23 mouse cellular contexts compared by ENCODE assay signal in the genomic region with DNA sequence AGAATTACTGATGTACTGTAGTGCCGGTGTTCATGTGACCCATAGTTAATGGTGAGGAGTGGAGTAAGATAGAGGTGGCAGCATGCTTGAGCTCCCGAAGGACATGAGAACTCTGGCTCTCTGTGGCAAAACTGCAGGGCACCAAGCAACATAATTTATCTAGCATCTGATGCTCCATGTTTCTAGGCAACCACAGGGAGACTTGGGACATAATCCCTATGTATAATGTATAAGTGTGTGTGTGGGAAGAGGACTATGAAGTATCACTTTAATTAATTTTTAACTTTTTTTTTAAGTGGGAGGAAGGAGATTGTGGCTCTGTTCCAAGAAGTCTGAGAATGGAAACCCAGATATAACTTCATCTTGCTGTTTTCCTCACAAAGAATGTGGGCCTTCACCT. TPM values are rescaled to one million over a fixed set of nuclear protein-coding genes. Genes with fewer than 3 reads are reported as not detected.
A peak's percentile ranks its signal among the peaks of the same experiment; 100 is the strongest.
DNase-seq lines count a peak whose midpoint lies in the region; ATAC-seq and TF ChIP-seq lines count a peak whose summit lies in the region.
"Had no signal": no experiment of that assay in that cellular context is flagged by ENCODE, and none has a peak within 500 bp of the region (broad histone marks: within the 10 kb centered on the region; RNA-seq: fewer than 3 reads in every experiment).

No protein-coding gene starts in this region.

- 0 out of 2 replicates have a peak, but pooled peaks cover 2% of the 10 kb centered on the region for H3K4me1 ChIP-seq in hindbrain, embryonic 16.5 days (ENCODE audit: control insufficient read depth, insufficient read depth, low read depth, low read length)
- no peaks in the 10 kb centered on the region for H3K4me1 ChIP-seq in hindbrain, postnatal 0 days (ENCODE audit: insufficient read depth, low read length)
- peaks cover 5% of the 10 kb centered on the region; the same call in 1 of the 2 replicates for H3K4me1 ChIP-seq in neural tube, embryonic 13.5 days (replicated peaks)
- no peaks in the 10 kb centered on the region for H3K4me1 ChIP-seq in neural tube, embryonic 14.5 days (ENCODE audit: control insufficient read depth, insufficient read depth, low read length)
- H3K4me1 ChIP-seq: embryonic facial prominence, embryonic 15.5 days; intestine, embryonic 15.5 days had no signal

- no peaks in the 10 kb centered on the region for H3K27me3 ChIP-seq in hindbrain, embryonic 16.5 days (replicated peaks; ENCODE audit: control insufficient read depth, insufficient read depth, low read length)
- H3K27me3 ChIP-seq in hindbrain, postnatal 0 days (ENCODE audit: insufficient read depth, low read length) = no peaks in the 10 kb centered on the region
- H3K27me3 ChIP-seq in neural tube, embryonic 13.5 days = no peaks in the 10 kb centered on the region
- H3K27me3 ChIP-seq in neural tube, embryonic 14.5 days (ENCODE audit: control insufficient read depth, insufficient read depth, low read length) = no peaks in the 10 kb centered on the region
- H3K27me3 ChIP-seq: embryonic facial prominence, embryonic 15.5 days; intestine, embryonic 15.5 days had no signal

- no peak overlapping the region for H3K4me2 ChIP-seq in hindbrain, embryonic 16.5 days (ENCODE audit: low read length)
- no peak overlapping the region for H3K4me2 ChIP-seq in hindbrain, postnatal 0 days (ENCODE audit: low read depth, low read length)
- no peak overlapping the region for H3K4me2 ChIP-seq in neural tube, embryonic 13.5 days
- no peak overlapping the region for H3K4me2 ChIP-seq in neural tube, embryonic 14.5 days (ENCODE audit: low read depth, low read length)
- H3K4me2 ChIP-seq: embryonic facial prominence, embryonic 15.5 days; intestine, embryonic 15.5 days had no signal

- TF ChIP-seq CTCF in hindbrain, postnatal 0 days (IDR thresholded peaks at IDR 0.05; ENCODE audit: low read depth) = no peak

- H3K36me3 ChIP-seq in hindbrain, embryonic 16.5 days (ENCODE audit: control insufficient read depth, insufficient read depth, low read length) = no peaks in the 10 kb centered on the region
- H3K36me3 ChIP-seq in hindbrain, postnatal 0 days (ENCODE audit: insufficient read depth, low read length) = no peaks in the 10 kb centered on the region
- H3K36me3 ChIP-seq in neural tube, embryonic 13.5 days = no peaks in the 10 kb centered on the region
- H3K36me3 ChIP-seq in neural tube, embryonic 14.5 days (ENCODE audit: control insufficient read depth, insufficient read depth, low read length) = no peaks in the 10 kb centered on the region
- H3K36me3 ChIP-seq: embryonic facial prominence, embryonic 15.5 days; forebrain, embryonic 10.5 days; heart, embryonic 10.5 days; intestine, embryonic 15.5 days had no signal

- 0 out of 2 replicates have a peak, but pooled peaks have one; percentile 35 for ATAC-seq in hindbrain, embryonic 16.5 days
- ATAC-seq in hindbrain, postnatal 0 days = no peak
- peak; percentile 27; the same call in 1 of the 2 replicates for ATAC-seq in neural tube, embryonic 13.5 days (ENCODE audit: low read depth)
- peak; percentile 34; the same call in 1 of the 2 replicates for ATAC-seq in neural tube, embryonic 14.5 days (ENCODE audit: low read depth)
- ATAC-seq: forebrain, embryonic 14.5 days; intestine, embryonic 15.5 days had no signal

- H3K9ac ChIP-seq in hindbrain, embryonic 16.5 days (ENCODE audit: low read depth, low read length) = no peak overlapping the region
- no peak overlapping the region for H3K9ac ChIP-seq in hindbrain, postnatal 0 days (replicated peaks; ENCODE audit: low read length)
- no peak overlapping the region for H3K9ac ChIP-seq in neural tube, embryonic 13.5 days
- no peak overlapping the region for H3K9ac ChIP-seq in neural tube, embryonic 14.5 days (replicated peaks; ENCODE audit: low read depth, low read length)
- H3K9ac ChIP-seq: embryonic facial prominence, embryonic 15.5 days; intestine, embryonic 15.5 days had no signal

- no peaks in the 10 kb centered on the region; the same call in 1 of the 2 replicates for H3K9me3 ChIP-seq in hindbrain, embryonic 16.5 days (ENCODE audit: control insufficient read depth, low read length)
- no peaks in the 10 kb centered on the region for H3K9me3 ChIP-seq in hindbrain, postnatal 0 days (ENCODE audit: low read length)
- no peaks in the 10 kb centered on the region for H3K9me3 ChIP-seq in neural tube, embryonic 13.5 days
- no peaks in the 10 kb centered on the region for H3K9me3 ChIP-seq in neural tube, embryonic 14.5 days (ENCODE audit: control insufficient read depth, low read length)
- H3K9me3 ChIP-seq: embryonic facial prominence, embryonic 15.5 days; forebrain, embryonic 10.5 days; heart, embryonic 10.5 days; intestine, embryonic 15.5 days had no signal

- no peak overlapping the region for H3K4me3 ChIP-seq in hindbrain, embryonic 16.5 days (ENCODE audit: low read length)
- H3K4me3 ChIP-seq in hindbrain, postnatal 0 days (ENCODE audit: low read length) = no peak overlapping the region
- no peak overlapping the region for H3K4me3 ChIP-seq in neural tube, embryonic 13.5 days
- H3K4me3 ChIP-seq in neural tube, embryonic 14.5 days (ENCODE audit: low read depth, low read length) = no peak overlapping the region
- H3K4me3 ChIP-seq: embryonic facial prominence, embryonic 15.5 days; erythroblast, embryonic 14.5 days; forebrain, embryonic 10.5 days; heart, embryonic 10.5 days; intestine, embryonic 15.5 days had no signal

- DNase-seq in hindbrain, postnatal 0 days (ENCODE audit: low spot score) = no peak
- DNase-seq in neural tube, embryonic 10.5 days (ENCODE audit: extremely low spot score, low spot score) = no peak
- DNase-seq in urinary bladder, adult 18-20 months (ENCODE audit: low spot score in 2 of 2) = no peak
- DNase-seq in embryo, embryonic 10 days (ENCODE audit: low spot score) = no peak
- DNase-seq: adrenal gland, adult 8-10 months; cerebellum, adult 18-20 months; cerebellum, adult 9-11 months; cerebellum, postnatal 36 days; embryo, embryonic 11 days; gastrocnemius, postnatal 10 days; heart, adult 18-20 months; heart, postnatal 10 days; heart, postnatal 4 days had no signal

- H3K27ac ChIP-seq in hindbrain, embryonic 16.5 days (ENCODE audit: low read depth, low read length) = no peak overlapping the region
- no peak overlapping the region for H3K27ac ChIP-seq in hindbrain, postnatal 0 days
- no peak overlapping the region for H3K27ac ChIP-seq in neural tube, embryonic 13.5 days (replicated peaks)
- H3K27ac ChIP-seq in neural tube, embryonic 14.5 days (ENCODE audit: low read depth, low read length) = no peak overlapping the region
- H3K27ac ChIP-seq: embryonic facial prominence, embryonic 15.5 days; forebrain, embryonic 10.5 days; heart, embryonic 10.5 days; intestine, embryonic 15.5 days had no signal

- 62% methylated on average over 2 of the region's 2 CpGs for WGBS in hindbrain, embryonic 16.5 days
- 49% methylated on average over 2 of the region's 2 CpGs for WGBS in hindbrain, postnatal 0 days
- 65% methylated on average over 2 of the region's 2 CpGs for WGBS in neural tube, embryonic 13.5 days
- 64% methylated on average over 2 of the region's 2 CpGs for WGBS in neural tube, embryonic 14.5 days

RNA-seq across cellular contexts. Expression of a gene that starts 13.0 kb away (rescaled TPM):
- polyA plus RNA-seq in hindbrain, embryonic 16.5 days (2015; fragmentation: Nextera tagmentation; extraction: Ambion mirVana) = 11.0 and 11.2 TPM in 2 replicates
- total RNA-seq in hindbrain, postnatal 0 days (2014; rRNA removed) = 13.7 and 22.2 TPM in 2 replicates
- polyA plus RNA-seq in hindbrain, postnatal 0 days (2015; fragmentation: Nextera tagmentation; extraction: Ambion mirVana) = 14.2 and 14.6 TPM in 2 replicates
- polyA plus RNA-seq in neural tube, embryonic 13.5 days (2015; fragmentation: Nextera tagmentation; extraction: Ambion mirVana) = 1.3 and 2.1 TPM in 2 replicates
- 0.15 and 3.1 TPM in 2 replicates for polyA plus RNA-seq in neural tube, embryonic 14.5 days (2014; fragmentation: Nextera tagmentation; extraction: Ambion mirVana)
- polyA plus RNA-seq: erythroblast, embryonic 14.5 days had no signal

RNA-seq across cellular contexts. Expression of a gene that starts 31.0 kb away (rescaled TPM):
- polyA plus RNA-seq in hindbrain, embryonic 16.5 days (2015; fragmentation: Nextera tagmentation; extraction: Ambion mirVana) = 2.3 and 2.4 TPM in 2 replicates
- 0.68 and 1.5 TPM in 2 replicates for total RNA-seq in hindbrain, postnatal 0 days (2014; rRNA removed)
- 2.9 and 3.2 TPM in 2 replicates for polyA plus RNA-seq in hindbrain, postnatal 0 days (2015; fragmentation: Nextera tagmentation; extraction: Ambion mirVana)
- 0.39 and 0.73 TPM in 2 replicates for polyA plus RNA-seq in neural tube, embryonic 13.5 days (2015; fragmentation: Nextera tagmentation; extraction: Ambion mirVana)
- polyA plus RNA-seq in neural tube, embryonic 14.5 days (2014; fragmentation: Nextera tagmentation; extraction: Ambion mirVana) = 0.93 TPM in 1 of 2 replicates, not detected in the other
- polyA plus RNA-seq: embryonic facial prominence, embryonic 11.5 days; erythroblast, embryonic 14.5 days; forebrain, embryonic 10.5 days had no signal
